Mouse (Mus musculus): Measurements from ENCODE around the gene Rbbp8nl.

Rbbp8nl gene

DNA sequence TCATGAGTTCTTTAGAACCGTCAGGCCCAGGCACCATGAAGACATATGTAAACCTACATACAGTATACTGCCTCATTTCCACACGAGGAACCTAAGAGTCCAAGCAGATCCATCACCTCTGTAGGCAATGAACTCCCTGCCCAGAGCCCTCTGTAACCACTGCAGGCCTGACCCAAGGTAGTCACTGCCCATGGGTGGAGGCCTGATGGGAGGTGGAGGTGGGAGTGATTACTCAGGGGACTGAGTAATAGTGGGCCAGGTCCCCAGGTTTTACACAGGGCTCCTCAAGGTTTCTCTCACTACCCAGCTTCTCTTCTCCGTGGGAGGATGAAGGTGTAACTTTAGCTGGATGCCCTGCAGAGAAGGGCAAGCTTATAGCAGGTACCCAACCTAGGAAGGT is 60.5 kb downstream of the Rbbp8nl start:
- no peak for DNase-seq (ENCODE audit: low spot score)

DNA sequence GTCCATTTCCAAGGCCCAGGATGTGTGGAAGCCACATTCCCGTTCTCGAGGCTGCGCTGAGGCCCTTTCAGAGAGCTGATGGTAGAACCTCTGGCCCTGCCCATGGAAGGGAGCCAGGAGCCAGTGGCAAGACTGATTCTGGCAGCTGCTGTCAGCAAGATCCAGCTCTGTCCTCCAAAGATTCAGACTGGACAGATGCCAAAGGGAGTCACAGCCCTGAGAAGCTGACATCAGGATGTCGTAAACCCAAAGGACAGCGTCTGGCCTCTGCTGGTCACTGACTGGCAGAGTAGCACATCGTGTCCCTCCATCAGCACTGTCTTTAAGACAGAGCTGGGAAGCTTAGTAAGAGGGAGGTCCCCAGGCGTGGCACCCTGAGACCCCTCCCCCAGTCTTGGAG is 61.1 kb downstream of the Rbbp8nl start:
- DNase-seq (ENCODE audit: low spot score), result no peak

DNA sequence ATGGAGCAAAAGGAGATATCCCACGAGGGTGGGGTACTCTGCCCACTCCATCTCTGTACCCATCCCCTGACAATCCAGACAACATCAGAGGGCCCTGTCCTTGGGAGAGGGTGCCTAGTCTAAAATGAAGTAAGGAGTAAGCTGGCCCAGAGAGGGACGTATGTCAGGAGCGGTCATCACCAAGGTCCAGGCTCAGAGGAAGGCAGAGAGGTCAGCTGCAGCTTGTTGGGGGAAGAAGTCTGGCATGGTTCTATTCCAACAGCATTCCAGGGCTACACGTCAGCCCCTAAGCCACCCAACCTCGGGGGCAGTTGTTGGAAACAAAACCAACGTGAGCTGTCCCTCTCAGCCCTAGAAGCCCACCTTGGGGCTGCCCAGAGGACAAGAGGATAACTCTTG is 61.6 kb downstream of the Rbbp8nl start:
- no peak for DNase-seq (ENCODE audit: low spot score)

Data from spleen, adult 12 weeks (tissue).